Mouse (Mus musculus) urinary bladder, adult 2 months (tissue): ENCODE data around the gene Nkx3-2. TPM values are rescaled to one million over a fixed set of nuclear protein-coding genes. Genes with fewer than 3 reads are reported as not detected.

Experiments used
- DNase-seq: peaks from one replicate; pipeline ENCODE4 v3.0.0; 2022; ENCODE audit warnings: low spot score
- polyA plus RNA-seq: library from polyadenylated mRNA; depleted of rRNA; stranded (reverse); fragments of >200 nt; gene quantifications from 2 replicates; pipeline ENCODE4 v1.2.3, GENCODE M21; 2012; rRNA removed

Nkx3-2 gene
- not detected in 2 replicates for polyA plus RNA-seq

DNA sequence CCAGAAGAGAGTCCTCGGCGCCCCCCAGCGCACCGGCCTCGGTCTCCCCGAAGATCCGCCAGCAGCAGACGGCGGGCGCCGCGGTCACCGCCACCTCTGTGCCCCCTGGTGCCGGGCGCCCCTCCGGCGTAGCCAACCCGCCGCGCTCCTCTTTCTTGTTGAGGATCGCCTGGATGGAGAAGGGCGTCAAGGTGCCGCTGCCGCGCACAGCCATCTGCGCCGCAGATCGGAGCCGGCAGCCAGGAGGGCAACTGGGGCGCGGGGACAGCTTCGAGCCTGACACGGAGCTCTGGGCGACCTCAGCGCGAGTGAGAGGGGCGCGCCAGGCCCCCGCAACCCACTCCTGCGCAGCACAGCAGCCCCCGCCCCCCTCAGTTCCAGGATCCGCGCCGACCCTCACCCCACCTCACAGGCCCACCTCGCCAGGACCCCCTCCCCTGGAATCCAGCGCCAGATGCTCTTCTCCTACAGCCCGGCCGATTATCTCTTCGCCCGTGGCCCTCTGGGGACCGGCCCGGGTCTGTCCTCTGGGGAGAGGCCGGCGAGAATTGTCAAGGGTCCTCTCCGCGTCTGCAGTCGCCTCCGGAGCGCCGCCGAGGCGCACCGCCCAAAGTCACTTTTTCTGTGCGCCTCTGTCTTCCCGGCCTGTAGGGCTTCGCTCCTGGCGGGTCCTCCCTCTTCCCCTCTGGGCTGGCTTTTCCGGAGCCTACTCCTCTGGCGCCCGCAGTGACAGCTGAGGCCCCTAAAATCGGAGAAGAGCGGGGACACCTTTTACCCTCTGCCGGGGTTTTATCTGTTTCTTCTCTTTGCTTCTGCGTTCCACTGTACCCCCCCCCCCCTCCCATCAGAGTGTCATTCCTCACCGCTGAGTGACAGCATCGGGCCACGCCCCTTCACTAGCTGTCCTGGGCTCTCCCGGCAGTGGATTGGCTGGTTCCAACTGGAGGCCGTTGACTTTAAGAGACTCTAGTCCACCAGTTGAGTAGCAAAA is at the start of gene Nkx3-2:
Nkx3-2 (minus strand) TSS at position 771 of the 991 bp plus-strand sequence.
- no peak for DNase-seq

DNA sequence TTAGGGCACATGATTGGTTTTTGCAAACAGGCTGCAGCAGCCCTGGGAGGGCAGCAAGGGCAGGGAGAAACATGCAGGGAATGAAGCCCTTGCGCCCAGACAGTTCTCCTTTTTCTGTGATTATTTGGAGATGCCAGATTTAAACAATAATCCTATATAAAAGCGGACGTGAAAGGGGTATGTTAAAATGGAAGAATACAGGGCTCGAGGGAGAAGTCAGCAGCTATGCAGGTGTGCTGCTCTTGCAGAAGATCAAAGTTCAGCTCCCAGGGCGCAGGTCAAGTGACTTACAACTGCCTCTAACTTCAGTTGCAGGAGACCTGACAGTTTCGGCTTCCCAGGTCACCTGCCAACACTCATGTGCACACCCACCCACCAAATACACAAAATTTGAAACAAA is 48.2 kb upstream of the Nkx3-2 start:
- DNase-seq = no peak

- DNase-seq = no peak
Observed at GRCm38 (mm10) chr5:41811279-41811678, 47.0 kb upstream of the Nkx3-2 start.

DNA sequence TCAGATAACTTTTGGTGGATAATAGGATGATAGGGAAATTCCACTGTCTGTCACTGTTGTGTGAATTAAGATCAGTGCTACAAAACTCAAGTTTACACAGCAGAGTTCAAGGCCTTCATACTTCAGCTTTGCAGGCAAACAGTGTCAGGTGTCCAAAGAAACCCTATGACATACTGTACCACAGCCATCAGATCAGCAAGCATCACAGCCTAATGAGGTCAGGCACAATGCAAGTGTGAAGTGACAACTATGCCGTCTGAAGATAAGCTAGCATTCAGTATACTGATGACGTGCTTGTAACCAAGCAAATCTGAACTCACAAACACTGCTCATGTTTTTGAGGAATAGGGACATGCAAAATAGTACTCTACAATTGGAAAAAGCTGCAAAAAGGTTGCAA is 43.1 kb upstream of the Nkx3-2 start:
- no peak for DNase-seq

- DNase-seq = no peak
Observed at GRCm38 (mm10) chr5:41806176-41806575, 41.9 kb upstream of the Nkx3-2 start.

DNA sequence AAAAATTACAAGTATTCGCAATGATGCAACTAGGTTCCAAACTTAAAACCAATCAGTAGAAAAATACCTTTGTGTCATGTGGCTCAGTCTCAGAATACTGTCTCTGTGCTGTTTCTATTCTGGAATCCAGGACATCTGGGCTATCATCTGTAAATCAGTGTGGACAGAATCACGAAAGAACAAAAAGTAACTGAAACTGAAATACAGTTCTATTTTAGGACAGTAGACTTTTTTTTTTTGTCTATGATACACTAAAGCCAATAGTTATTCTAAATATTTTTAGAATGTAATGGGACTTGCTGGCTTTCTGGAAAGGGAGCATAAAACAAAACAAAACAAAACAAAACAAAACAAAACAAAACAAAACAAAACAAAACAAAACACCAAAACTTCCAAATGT is 40.8 kb upstream of the Nkx3-2 start:
- DNase-seq = no peak

GRCm38 (mm10) chr5:41804643-41805042 is 40.3 kb upstream of the Nkx3-2 start:
- no peak for DNase-seq

- DNase-seq = no peak
Observed at GRCm38 (mm10) chr5:41801622-41802021, 37.3 kb upstream of the Nkx3-2 start.

DNA sequence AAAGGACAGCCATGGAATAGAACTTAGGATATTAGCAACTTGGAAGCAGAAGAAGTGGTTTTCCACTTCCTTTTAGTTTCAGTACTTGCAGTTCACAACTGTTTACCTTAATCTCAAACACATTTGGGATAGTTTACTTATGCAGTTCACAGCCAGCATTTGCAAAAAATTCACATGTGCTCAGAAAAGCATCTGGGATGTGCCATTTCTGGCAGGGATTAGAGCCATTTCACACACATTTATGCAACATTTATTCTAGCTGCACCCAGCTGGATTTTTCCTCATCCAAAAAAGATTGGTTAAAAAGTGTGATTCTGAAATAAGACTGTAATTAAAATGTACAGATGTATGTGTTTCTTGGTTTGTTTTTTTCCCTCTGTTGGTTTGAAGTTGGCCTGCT is 30.1 kb upstream of the Nkx3-2 start:
- DNase-seq = no peak

DNA sequence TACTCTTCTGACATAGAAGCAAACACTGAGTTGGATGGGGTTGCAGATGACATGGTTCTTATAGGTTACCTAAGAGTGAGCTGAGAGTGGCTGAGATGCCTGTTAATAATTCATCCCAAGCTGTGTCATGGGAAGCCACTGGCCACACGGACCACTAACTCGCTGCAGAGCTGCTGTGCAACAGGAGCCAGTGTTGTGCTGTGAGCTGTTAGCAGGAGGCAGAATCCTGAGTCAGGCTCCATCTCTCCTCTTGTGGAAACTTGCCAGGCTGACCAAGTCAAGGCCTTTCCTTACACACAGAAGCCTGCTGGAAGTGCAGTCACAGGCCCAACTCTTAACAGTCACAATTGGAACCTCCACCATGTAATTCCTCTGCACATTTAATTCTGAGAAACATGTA is 26.2 kb upstream of the Nkx3-2 start:
- no peak for DNase-seq

- no peak for DNase-seq
Observed at GRCm38 (mm10) chr5:41788877-41789276, 24.6 kb upstream of the Nkx3-2 start.

GRCm38 (mm10) chr5:41781890-41782289 is 17.6 kb upstream of the Nkx3-2 start:
- DNase-seq = no peak

DNA sequence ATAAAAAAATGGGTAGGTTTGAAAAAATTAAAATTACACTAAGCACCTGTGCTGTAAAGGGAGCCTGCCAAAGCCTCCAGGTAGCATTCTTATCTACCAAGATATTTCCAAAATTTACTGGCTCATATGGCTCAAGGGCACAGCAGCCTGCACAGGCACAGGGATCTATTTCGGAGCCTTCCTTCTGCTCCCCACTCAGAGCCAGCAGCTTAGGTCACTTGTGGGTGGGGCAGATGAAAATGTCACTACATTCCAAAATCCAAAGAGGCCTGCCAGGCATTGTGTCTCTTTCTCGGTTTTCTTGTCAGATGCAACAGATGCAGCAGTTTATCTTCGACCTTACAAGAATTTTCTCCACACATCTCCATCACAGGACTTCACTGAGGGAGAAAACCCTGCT is 15.7 kb upstream of the Nkx3-2 start:
- no peak for DNase-seq

DNA sequence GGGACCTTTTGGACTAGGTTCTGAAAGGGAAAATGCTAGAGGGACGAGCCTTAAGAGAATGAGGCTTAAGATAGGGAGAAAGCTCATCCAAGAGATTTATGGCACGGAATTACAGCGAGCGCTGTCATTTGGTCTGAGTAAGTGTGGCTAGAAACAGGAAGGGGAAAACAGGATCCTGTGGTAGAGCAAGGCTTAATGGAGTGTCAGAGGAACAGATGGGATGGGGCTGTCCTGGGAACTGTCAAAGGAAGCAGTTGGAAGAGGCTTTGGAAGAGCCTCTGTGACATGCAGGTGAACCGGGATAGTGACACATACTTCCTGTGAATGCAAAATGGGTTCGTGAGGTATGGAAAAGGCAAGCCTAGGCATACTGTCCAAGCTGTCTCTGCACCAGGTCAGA is 11.4 kb upstream of the Nkx3-2 start:
- DNase-seq = no peak

- DNase-seq = no peak
Observed at GRCm38 (mm10) chr5:41775273-41775672, 11.0 kb upstream of the Nkx3-2 start.

DNA sequence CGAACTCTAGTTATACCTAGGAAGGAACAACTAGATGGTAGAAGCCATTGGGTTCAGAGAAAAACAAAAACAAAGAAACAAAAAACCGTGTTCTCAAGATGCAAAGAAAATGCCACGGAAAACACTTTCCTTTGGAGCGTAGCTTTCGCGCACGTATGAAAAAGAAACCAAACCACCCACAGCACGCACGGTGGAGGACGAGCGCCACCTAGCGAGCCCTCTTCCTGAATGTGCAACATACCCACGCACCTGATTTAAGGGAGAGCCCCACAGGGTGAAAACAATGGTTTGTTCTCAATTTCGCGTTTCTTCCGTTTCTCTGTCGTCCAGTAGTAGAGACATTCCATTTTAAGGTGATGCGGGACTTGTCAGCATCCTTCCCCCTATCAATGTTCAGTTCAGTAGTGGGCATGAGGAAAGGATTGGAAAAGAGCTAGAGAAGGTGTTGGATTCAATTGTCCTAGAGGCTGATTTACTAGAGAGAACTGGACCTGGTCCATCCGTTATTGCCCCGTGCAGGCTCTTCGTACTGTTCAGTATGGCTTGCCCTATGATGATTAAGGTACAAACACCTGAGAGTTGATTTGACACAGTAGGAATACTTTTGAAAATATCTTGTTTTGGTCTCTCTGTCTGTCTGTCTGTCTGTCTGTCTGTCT is 4.2 kb upstream of the Nkx3-2 start:
- DNase-seq = peak; percentile 70

GRCm38 (mm10) chr5:41767296-41768200 is 3.2 kb upstream of the Nkx3-2 start:
- DNase-seq = no peak

GRCm38 (mm10) chr5:41766406-41767010 is 2.2 kb upstream of the Nkx3-2 start:
- DNase-seq = no peak

DNA sequence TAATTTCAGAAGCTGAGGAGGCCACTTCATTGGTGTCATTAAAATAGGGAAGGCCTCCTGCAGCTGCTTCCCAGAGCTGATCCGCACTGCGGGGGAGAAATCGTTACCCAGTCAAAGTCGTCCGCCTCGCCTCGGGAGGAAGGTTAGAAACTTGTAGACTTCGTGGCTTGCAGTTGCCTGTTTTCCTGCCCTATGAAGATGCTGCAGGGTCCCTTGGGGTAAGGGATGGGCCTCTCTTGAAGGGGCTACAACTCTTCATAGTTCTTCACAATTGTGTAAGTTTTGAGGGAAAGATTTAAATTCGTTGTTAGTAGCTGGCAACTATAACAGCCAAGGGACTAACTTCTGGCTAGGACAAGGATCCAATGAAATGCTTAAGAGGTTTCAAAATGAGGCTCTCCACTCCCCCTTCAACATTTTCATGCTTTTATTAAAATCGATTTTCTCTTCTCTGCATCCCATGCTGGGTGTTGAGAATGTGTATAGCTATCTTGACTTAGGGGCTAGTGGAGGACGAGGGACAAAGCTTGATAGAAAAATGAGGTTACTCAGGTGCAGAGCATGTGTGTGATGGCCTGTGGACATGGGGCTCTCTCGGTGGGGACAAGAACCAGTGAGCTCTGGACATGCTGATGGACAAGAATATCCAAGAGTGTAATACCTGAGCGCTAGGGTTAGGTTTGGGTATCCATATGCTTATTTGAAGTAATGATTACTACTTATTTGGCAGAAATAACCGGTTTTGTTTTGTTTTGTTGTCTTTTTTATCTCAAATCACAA is 1.5 kb upstream of the Nkx3-2 start:
- no peak for DNase-seq

DNA sequence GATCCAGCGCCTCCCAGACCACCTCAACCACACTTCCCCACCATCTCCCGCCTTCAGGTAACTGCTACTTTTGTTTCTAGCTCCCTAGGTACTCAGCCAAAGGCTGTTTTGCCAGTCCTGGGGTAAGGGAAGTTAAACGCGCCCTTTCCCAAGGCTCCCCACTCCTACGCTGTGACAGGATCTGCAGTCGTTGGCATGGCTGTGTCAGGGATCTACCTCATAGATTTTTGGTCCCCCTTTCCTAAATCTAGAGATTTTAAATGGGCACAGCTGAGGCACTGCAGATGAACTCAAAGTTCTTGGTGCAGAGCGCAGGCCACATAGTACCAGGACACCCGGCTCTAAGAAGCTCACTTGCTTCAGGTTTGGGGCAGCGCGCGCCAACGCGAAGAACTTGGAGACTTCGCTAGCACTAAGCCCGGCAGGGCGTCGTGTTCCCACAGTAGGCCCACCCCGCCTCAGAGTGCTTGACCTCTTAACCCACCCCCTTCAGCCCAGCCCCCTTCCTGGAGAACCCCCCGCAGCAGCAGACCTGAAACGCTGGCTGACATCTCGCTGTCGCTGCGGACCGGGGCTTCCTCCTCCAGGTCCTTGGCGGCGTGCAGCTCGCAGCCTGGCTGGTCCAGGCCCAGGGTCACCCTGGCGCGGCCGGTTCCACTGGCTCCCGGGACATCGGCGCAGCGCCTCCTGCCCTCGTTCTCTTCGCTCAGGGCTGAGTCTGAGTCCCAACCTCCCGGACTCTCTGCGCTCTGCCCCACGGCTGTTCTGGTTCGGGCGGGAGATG is 1.2 kb downstream of the Nkx3-2 start:
- DNase-seq = no peak
